Mouse (Mus musculus) stomach, postnatal 0 days (tissue): ENCODE data around the gene Sec23ip.

Experiments
- CTCF ChIP-seq: IDR thresholded peaks from 2 replicates; pipeline ENCODE4 v1.5.1; 2016; ENCODE audit warnings: antibody characterized with exemption, low read depth, mild to moderate bottlenecking, moderate library complexity
- EP300 ChIP-seq: optimal IDR thresholded peaks from 2 replicates; pipeline ENCODE3; 2016; ENCODE audit warnings: antibody characterized with exemption

DNA sequence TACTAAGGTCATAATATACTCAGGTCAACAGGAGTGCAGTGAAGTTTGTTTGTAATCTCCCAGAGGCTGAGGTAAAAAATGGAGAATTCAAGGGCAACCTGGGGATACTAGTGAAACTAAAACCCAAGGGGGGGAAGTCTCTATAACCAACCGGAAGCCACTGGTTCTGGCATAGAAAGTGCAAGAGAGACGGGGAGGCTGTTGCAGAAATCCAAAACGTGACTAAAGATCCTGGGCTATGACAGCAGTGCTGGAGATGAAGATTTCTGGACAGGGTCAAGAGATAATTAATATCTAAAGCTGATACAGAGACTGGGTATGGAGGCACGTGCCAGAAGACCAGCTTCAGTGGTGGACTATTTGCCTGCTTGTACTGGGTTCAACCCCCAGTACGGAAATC, 6.7 kb upstream of the Sec23ip start:
- TF ChIP-seq CTCF (no peak), EP300 (no peak)
